Mouse (Mus musculus): ENCODE data around the gene Ranbp2.

Gene Ranbp2

GRCm38 (mm10) chr10:58496732-58497131, 50.0 kb downstream of the Ranbp2 start:
- no peak for DNase-seq (ENCODE audit: low read depth, low spot score)

DNA sequence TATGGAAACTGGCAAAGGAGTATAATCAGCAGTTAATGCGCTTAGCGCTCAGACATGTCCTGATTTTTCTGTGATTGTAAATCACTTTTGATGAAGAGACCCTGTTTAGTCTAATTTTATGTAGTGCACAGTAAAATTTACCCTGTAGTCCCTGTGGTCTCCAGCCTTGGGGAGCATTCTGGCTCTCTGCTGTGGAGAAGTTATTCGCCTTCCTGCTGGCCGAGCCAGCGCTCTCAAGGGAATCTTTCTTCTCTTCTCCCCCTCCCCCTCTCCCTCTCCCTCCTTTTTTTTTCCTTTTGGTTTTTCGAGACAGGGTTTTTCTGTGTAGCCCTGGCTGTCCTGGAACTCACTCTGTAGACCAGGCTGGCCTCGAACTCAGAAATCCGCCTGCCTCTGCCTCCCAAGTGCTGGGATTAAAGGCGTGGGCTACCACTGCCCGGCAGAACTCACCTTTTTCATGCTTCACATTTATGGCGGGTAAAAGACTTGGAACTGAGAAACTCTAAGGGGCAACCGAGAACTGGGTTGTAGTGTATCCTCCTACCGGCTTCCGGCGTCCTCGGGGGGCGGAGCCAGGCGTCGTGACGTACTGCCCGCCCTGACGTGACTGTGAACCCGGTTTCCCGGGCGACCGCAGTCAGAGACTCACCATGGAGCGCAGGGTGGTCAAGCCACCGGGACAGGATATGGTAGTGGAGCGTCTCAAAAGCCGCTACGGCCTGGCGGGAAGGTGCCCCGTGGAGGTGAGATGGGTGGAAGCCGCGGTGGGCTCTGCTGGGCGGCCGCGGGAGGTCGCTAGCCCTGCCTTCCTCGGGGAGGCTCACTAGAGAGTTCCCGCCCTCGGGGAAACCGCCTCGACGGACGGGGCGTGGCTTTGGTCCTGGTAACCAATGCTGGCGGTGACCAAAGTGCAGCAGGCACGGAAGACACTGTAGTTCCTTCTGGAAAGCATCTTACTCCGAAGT, 50.9 kb downstream of the Ranbp2 start, which contains the start of gene Ccdc138:
Gene Ccdc138, plus strand, starts transcription at position 629 of the 965 bp plus-strand sequence.
- peak; percentile 94 for DNase-seq (ENCODE audit: low read depth, low spot score)

- DNase-seq (ENCODE audit: low read depth, low spot score): no peak
Observed at GRCm38 (mm10) chr10:58498516-58498915, 51.8 kb downstream of the Ranbp2 start.

DNA sequence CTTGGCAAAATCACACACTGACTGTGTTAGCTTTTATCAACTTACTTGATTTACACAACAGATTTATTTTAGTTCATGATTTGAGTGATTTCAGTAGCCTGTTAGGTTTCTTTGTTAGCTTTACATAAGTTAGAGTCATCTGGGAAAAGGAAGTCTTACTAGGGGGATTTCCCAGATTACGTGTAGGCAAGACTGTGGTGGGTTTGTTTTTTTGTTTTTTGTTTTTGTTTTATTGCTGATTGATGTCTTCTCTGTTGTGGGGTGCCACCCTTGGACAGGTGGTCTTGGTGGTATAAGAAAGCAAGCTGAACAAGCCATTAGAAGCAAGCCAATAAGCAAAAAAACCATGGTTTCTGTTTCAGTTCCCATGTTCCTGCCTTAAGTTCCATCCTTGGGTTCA, 82.6 kb downstream of the Ranbp2 start:
- DNase-seq (ENCODE audit: low read depth, low spot score): no peak

- DNase-seq (ENCODE audit: low read depth, low spot score): peak; percentile 92
Observed at GRCm38 (mm10) chr10:58530896-58531790, 84.4 kb downstream of the Ranbp2 start.

GRCm38 (mm10) chr10:58532177-58532576, 85.5 kb downstream of the Ranbp2 start:
- DNase-seq (ENCODE audit: low read depth, low spot score): peak; percentile 97

DNA sequence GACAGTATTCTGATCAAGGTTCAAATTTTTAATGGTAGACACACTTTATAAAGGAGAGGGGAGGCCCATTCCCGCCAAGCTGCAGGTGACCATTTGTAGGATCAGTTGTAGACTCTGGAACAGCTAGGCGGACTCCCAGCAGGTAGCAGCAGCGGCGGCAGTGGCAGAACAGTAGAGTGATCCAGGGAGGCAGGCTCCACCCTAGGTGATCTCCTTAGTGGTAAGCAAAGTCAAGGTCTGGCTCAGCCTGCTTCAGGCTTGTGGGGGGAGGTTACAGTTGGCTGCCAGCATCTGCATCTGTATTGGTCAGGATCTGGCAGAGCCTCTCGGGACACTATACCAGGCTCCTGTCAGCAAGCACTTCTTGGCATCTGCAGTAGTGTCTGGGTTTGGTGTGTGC, 89.6 kb downstream of the Ranbp2 start:
- peak; percentile 68 for DNase-seq (ENCODE audit: low read depth, low spot score)

DNA sequence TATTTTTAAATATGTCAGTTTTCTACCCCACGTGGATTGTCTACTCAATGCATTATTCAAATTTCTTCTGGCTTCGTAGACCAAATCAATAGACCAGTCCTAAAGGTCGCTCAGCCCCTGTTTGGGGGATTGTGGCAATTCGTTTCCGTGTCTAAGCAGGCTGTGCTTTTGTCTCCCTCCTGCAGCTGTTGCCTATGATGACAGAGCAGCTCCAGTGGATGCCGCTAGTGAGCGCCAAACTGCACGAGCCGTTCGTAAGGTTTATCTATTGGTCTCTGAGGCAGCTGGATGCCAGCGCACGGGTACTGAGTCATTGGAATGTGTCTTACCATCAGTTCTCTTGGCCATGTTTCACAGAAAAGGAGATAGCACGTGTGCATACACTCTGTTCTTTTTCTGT, 93.9 kb downstream of the Ranbp2 start:
- peak; percentile 87 for DNase-seq (ENCODE audit: low read depth, low spot score)
